In the genomic region with DNA sequence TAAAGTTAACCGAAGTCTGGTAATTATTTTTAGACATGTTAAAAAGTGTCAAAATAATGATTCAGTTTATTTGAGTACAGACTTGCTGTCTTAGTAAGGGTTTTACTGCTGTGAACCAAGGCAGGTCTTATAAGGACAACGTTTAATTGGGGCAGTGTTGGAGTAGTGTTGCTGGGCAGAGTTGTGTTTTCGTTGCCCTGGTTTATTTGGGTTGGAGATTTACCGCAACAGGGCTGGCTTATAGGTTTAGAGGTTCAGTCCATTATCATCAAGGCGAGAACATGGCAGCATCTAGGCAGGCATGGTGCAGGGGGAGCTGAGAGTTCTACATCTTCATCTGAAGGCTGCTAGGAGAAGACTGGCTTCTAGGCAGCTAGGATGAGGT, we compare ENCODE assay signal across 7 mouse cellular contexts. TPM values are rescaled to one million over a fixed set of nuclear protein-coding genes. Genes with fewer than 3 reads are reported as not detected.
DNase-seq lines count a peak whose midpoint lies in the region; ATAC-seq and TF ChIP-seq lines count a peak whose summit lies in the region.
"Not testable (repeated sequence)": the region's sequence is repeated elsewhere in the genome, so short reads cannot be mapped to it uniquely, and the experiment has no call there.

No protein-coding gene starts in this region.

- H3K9me3 ChIP-seq in kidney, embryonic 16.5 days (ENCODE audit: low read length); liver, embryonic 13.5 days (replicated peaks); liver, postnatal 0 days (ENCODE audit: low read length): not testable (repeated sequence)

- TF ChIP-seq CTCF in bone marrow, adult 2 months (IDR thresholded peaks at IDR 0.05; ENCODE audit: control insufficient read depth, insufficient read depth, low read length); kidney, adult 2 months (conservative IDR thresholded peaks at IDR 0.05; ENCODE audit: insufficient read depth, insufficient read length, low read depth, low read length); liver, postnatal 0 days (IDR thresholded peaks at IDR 0.05; ENCODE audit: low read depth); spleen, adult 2 months (IDR thresholded peaks at IDR 0.05; ENCODE audit: extremely low read depth, insufficient read depth, insufficient read length, insufficient replicate concordance): not testable (repeated sequence)

- not testable (repeated sequence) for H3K4me1 ChIP-seq in bone marrow, adult 2 months (ENCODE audit: control insufficient read depth, insufficient read depth, low read length); kidney, embryonic 16.5 days (ENCODE audit: insufficient read depth, low read length)
- H3K4me1 ChIP-seq in kidney, adult 2 months (ENCODE audit: control insufficient read depth, insufficient read depth, low read length) = peaks cover 28% of the 10 kb centered on the region
- peaks cover 87% of the 10 kb centered on the region for H3K4me1 ChIP-seq in liver, embryonic 13.5 days (replicated peaks)
- peaks cover 68% of the 10 kb centered on the region for H3K4me1 ChIP-seq in liver, postnatal 0 days (ENCODE audit: insufficient read depth)
- peaks cover 14% of the 10 kb centered on the region for H3K4me1 ChIP-seq in spleen, adult 2 months (ENCODE audit: control insufficient read depth, insufficient read depth, insufficient read length)

- not testable (repeated sequence) for H3K9ac ChIP-seq in kidney, embryonic 16.5 days (replicated peaks; ENCODE audit: low read length); liver, embryonic 13.5 days; liver, postnatal 0 days (replicated peaks)

- WGBS in bone marrow, adult 2 months = 56% methylated on average over 5 of the region's 5 CpGs
- 44% methylated on average over 5 of the region's 5 CpGs for WGBS in kidney, adult 2 months
- WGBS in kidney, embryonic 16.5 days = 74% methylated on average over 5 of the region's 5 CpGs
- 77% methylated on average over 5 of the region's 5 CpGs for WGBS in liver, embryonic 13.5 days (ENCODE audit: insufficient replicate concordance)
- 77% methylated on average over 5 of the region's 5 CpGs for WGBS in liver, postnatal 0 days (ENCODE audit: insufficient replicate concordance)
- 60% methylated on average over 5 of the region's 5 CpGs for WGBS in spleen, adult 2 months

- H3K27ac ChIP-seq in bone marrow, adult 2 months (ENCODE audit: control insufficient read depth, insufficient read depth, low read depth, low read length, poor library complexity) = peak overlapping the region; percentile 66; the same call in 1 of the 2 replicates
- H3K27ac ChIP-seq in kidney, adult 2 months (ENCODE audit: insufficient read depth, low read depth, low read length) = peak overlapping the region; percentile 89
- H3K27ac ChIP-seq in kidney, embryonic 16.5 days (ENCODE audit: low read length) = 0 out of 2 replicates have a peak overlapping the region, but pooled peaks have one; percentile 14
- peak overlapping the region; percentile 69 for H3K27ac ChIP-seq in liver, embryonic 13.5 days
- peak overlapping the region; percentile 81 for H3K27ac ChIP-seq in liver, postnatal 0 days (ENCODE audit: low read depth)
- peak overlapping the region; percentile 54 for H3K27ac ChIP-seq in spleen, adult 2 months (ENCODE audit: insufficient read depth, low read length)

- not testable (repeated sequence) for ATAC-seq in kidney, embryonic 16.5 days (ENCODE audit: low FRiP score, low TSS enrichment); liver, embryonic 13.5 days (ENCODE audit: low read depth); liver, postnatal 0 days

- H3K36me3 ChIP-seq in kidney, adult 2 months (ENCODE audit: control insufficient read depth, insufficient read depth, low read length); kidney, embryonic 16.5 days (ENCODE audit: insufficient read depth, low read length); liver, postnatal 0 days (replicated peaks; ENCODE audit: insufficient read depth, low read length); spleen, adult 2 months (ENCODE audit: control insufficient read depth, insufficient read depth, low read length): not testable (repeated sequence)
- peaks cover 12% of the 10 kb centered on the region; the same call in 1 of the 2 replicates for H3K36me3 ChIP-seq in liver, embryonic 13.5 days

- not testable (repeated sequence) for TF ChIP-seq POLR2A in bone marrow, adult 2 months (IDR thresholded peaks at IDR 0.05; ENCODE audit: borderline replicate concordance, control insufficient read depth, low read depth, low read length); kidney, adult 2 months (IDR thresholded peaks at IDR 0.05; ENCODE audit: low read depth, low read length); spleen, adult 2 months (IDR thresholded peaks at IDR 0.05; ENCODE audit: low read depth, low read length)

- not testable (repeated sequence) for H3K4me2 ChIP-seq in kidney, embryonic 16.5 days (replicated peaks; ENCODE audit: low read depth, low read length)
- H3K4me2 ChIP-seq in liver, embryonic 13.5 days = peak overlapping the region; percentile 48
- H3K4me2 ChIP-seq in liver, postnatal 0 days (ENCODE audit: low read depth, low read length) = peak overlapping the region; percentile 86

- not testable (repeated sequence) for H3K27me3 ChIP-seq in kidney, adult 2 months (replicated peaks; ENCODE audit: control insufficient read depth, insufficient read depth, low read length); kidney, embryonic 16.5 days (ENCODE audit: insufficient read depth, low read length); liver, embryonic 13.5 days; liver, postnatal 0 days (ENCODE audit: insufficient read depth, low read length); spleen, adult 2 months (ENCODE audit: control insufficient read depth, insufficient read depth, low read length)

- not testable (repeated sequence) for TF ChIP-seq EP300 in liver, postnatal 0 days (IDR thresholded peaks at IDR 0.05; ENCODE audit: low read depth)

- H3K4me3 ChIP-seq in bone marrow, adult 2 months (replicated peaks; ENCODE audit: control insufficient read depth, low read depth, low read length); kidney, adult 2 months (ENCODE audit: insufficient read depth, low read depth, low read length); kidney, embryonic 16.5 days (ENCODE audit: low read length); liver, embryonic 13.5 days (replicated peaks); spleen, adult 2 months (ENCODE audit: extremely low read depth, insufficient read depth, insufficient read length): not testable (repeated sequence)
- H3K4me3 ChIP-seq in liver, postnatal 0 days (ENCODE audit: low read depth, low read length) = peak overlapping the region; percentile 21; the same call in 1 of the 2 replicates

- peak; percentile 68 for DNase-seq in heart, adult 11 months
- DNase-seq in kidney, adult 2 months = peak; percentile 76
- DNase-seq in liver, embryonic 13.5 days; liver, postnatal 0 days; spleen, adult 2 months (ENCODE audit: low read depth in 1 of 2, low spot score in 2 of 2): not testable (repeated sequence)

RNA-seq across cellular contexts. Expression of a gene that starts 4.0 kb away (rescaled TPM):
- polyA plus RNA-seq in bone marrow, adult 2 months (2011; ENCODE audit: insufficient read depth, insufficient read length, low replicate concordance, missing spikeins) = 21.7 and 27.8 TPM in 2 replicates
- 25.2 and 28.8 TPM in 2 replicates for polyA plus RNA-seq in kidney, adult 2 months (2012; rRNA removed)
- polyA plus RNA-seq in kidney, embryonic 16.5 days (2015; fragmentation: Nextera tagmentation; extraction: Ambion mirVana) = 25.3 and 26.9 TPM in 2 replicates
- 34.3 and 41.6 TPM in 2 replicates for polyA plus RNA-seq in liver, embryonic 13.5 days (2015; fragmentation: Nextera tagmentation; extraction: Ambion mirVana)
- polyA plus RNA-seq in liver, postnatal 0 days (2015; fragmentation: Nextera tagmentation; extraction: Ambion mirVana) = 15.2 and 18.9 TPM in 2 replicates
- polyA plus RNA-seq in spleen, adult 2 months (2012; rRNA removed) = 8.1 and 8.6 TPM in 2 replicates

Comparison
In these comparisons a context has a peak if more than half of its experiments do, and no peak if none do; other contexts are left out.
1. H3K27ac ChIP-seq: peak in every context shown above with its lines; median percentile 89 in kidney, adult 2 months; 81 in liver, postnatal 0 days; 69 in liver, embryonic 13.5 days; 66 in bone marrow, adult 2 months; 54 in spleen, adult 2 months; 14 in kidney, embryonic 16.5 days.